Mouse (Mus musculus) erythroblast, embryonic 14.5 days (primary cell): ENCODE data around the gene Nell1.

Source experiments
- GATA1 ChIP-seq: IDR thresholded peaks from 2 replicates; pipeline ENCODE4 v1.6.1; 2012; ENCODE audit warnings: low read length, inconsistent platforms, mixed read lengths
- TAL1 ChIP-seq: IDR thresholded peaks from 3 replicates; pipeline ENCODE4 v1.6.1; 2012; ENCODE audit warnings: low read length, inconsistent platforms, mixed read lengths

DNA sequence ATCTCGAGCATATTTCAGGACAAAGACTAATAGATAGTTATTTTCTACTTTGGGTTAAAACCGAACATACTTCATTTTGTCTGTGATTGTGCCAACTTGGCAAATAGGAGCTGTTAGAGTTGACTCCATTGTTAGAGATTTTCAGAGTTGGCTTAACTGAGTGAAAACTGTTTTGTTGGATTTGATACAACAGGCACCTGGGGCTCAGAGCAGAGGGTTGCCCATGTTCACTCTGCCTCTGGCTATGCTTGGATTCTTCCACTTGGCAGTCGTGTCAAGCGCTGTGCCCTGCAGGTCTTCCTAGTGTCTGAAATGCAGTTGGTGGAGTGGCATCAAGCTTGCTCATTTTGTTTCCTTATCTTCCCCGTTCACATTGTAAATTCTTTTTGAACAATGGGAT is 363.6 kb downstream of the Nell1 start:
- TF ChIP-seq TAL1 (no peak), GATA1 (no peak)
